Mouse (Mus musculus) right cerebral cortex, postnatal 25 days (tissue): Measurements from ENCODE around the gene Lrrc3.

Experiments
- DNase-seq: peaks from one replicate; pipeline ENCODE4 v3.0.0; 2022

Gene Lrrc3

DNA sequence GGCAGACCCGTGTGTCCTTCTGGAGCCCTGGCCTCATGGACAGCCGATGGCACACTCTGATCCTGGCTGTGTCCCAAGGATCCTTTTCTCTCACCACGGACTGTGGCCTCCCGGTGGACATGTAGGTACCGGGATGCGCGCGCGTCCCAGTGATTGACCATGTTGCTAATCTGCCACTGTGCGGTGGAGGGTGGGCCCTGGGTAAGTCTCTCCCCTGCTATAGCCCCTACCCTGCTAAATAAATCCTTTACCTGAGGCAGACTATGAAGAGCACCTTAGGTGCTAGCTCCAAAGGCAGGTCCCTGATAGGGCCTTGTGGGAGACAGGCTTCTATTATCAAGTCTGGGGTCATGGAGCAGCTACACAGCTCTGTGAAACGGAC, 37.6 kb downstream of the Lrrc3 start:
- no peak for DNase-seq

DNA sequence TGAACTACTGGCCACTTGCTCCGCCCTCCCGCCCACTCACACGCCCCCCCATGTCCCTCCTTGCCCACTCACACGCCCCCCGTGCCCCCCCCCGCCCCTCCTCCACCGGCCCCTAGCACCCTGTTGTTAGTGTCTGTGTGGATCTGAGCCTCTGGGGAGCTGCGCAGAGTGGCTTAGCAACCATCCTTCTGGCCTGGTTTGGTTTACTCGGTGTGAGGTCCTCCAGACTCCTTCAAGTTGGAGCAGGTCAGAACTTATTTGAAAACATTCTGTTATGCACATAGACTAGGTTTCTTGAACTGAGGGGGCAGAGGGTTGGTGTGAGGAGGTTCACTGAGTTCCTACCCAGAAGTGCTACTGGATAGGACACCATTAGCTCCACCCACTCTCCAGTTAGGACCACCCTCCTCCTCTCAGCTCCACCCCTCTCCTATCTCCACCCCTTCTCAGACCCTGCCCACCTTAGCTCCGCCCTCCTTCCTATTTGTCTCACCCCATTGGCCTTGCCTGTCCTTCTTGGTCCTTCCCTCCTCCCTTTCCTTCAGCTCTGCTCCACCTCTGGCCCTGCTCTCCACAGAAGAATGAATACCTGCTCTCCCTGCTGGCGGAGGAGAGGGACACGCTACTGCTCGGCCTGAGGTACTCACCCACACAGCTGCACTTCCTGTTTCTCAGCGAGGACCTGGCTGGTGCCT, 38.1 kb downstream of the Lrrc3 start:
- no peak for DNase-seq

DNA sequence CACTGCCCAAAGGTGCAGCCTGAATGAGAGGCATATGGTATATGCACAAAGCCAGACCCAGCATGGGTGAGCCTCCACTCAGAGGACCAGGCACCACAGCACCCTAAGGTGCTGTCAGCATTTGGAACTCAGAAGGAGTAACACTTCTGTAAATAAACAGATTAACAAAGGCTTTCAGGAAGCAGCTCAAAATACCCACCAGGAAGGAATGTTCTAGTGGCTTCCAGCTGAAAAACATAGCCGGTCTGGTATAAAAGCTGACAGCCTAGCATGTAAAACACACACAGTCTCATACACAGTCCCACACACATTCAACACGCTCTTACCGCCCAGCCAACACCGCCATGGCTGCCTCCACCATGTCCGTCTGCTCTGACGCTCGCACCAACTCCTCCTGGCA, 40.7 kb downstream of the Lrrc3 start, which contains the start of gene Gm3285:
Gene Gm3285 (plus strand): TSS at position 301 of the 400 bp plus-strand sequence.
- DNase-seq = no peak

DNA sequence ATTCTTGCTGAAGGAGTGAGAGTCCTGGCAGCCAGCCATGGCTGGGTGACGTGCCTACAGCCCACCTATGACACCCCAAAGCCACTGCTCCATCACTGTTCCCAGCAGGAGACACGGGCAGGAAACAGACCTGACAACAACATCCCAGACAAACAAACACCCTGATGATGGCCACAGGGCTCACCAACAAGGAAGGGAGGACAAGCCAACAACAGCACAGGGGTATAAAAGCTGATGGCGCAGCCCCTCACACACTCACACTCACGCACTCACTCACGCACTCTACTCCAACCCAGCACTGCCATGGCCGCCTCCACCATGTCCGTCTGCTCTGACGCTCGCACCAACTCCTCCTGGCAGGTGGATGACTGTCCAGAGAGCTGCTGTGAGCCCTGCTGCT, 49.8 kb downstream of the Lrrc3 start, which contains the start of gene Gm10318:
Gene Gm10318 (plus strand): TSS at position 301 of the 400 bp plus-strand sequence.
- no peak for DNase-seq
